Mouse (Mus musculus) midbrain, embryonic 16.5 days (tissue): ENCODE measurements around the gene Ankfn1. TPM values are rescaled to one million over a fixed set of nuclear protein-coding genes. Genes with fewer than 3 reads are reported as not detected.

Experiments
- ATAC-seq: fragments of 200-750 bp; cut with Nextera tagmentation; 2 replicates; pipeline ENCODE4 v1.8.0; 2017; ENCODE audit warnings: moderate TSS enrichment
- H3K27ac ChIP-seq: fragments of 300-500 bp; sonication (generic); 2 replicates; pipeline ENCODE4 v1.5.1; 2014; ENCODE audit warnings: mild to moderate bottlenecking, low read length, mixed read lengths
- H3K27me3 ChIP-seq: fragments of 300-500 bp; sonication (generic); 2 replicates; pipeline ENCODE4 v1.6.1; 2014; ENCODE audit warnings: low read depth, low read length, mixed read lengths; ENCODE audit not compliant: control insufficient read depth, insufficient read depth
- H3K36me3 ChIP-seq: fragments of 300-500 bp; sonication (generic); 2 replicates; pipeline ENCODE4 v1.6.1; 2014; ENCODE audit warnings: mild to moderate bottlenecking, low read length, moderate library complexity, mixed read lengths; ENCODE audit not compliant: control insufficient read depth, insufficient read depth
- H3K4me1 ChIP-seq: fragments of 300-500 bp; sonication (generic); 2 replicates; pipeline ENCODE4 v1.6.1; 2014; ENCODE audit warnings: mild to moderate bottlenecking, low read length, mixed read lengths; ENCODE audit not compliant: control insufficient read depth, insufficient read depth
- H3K4me2 ChIP-seq: fragments of 300-500 bp; sonication (generic); 2 replicates; pipeline ENCODE4 v1.6.1; 2014; ENCODE audit warnings: mild to moderate bottlenecking, low read length, mixed read lengths
- H3K4me3 ChIP-seq: fragments of 300-500 bp; sonication (generic); 2 replicates; pipeline ENCODE4 v1.5.1; 2014; ENCODE audit warnings: low read depth, mild to moderate bottlenecking, low read length, moderate library complexity, mixed read lengths
- H3K9ac ChIP-seq: fragments of 300-500 bp; sonication (generic); 2 replicates; pipeline ENCODE4 v1.6.1; 2014; ENCODE audit warnings: low read depth, low read length, mixed read lengths
- H3K9me3 ChIP-seq: fragments of 300-500 bp; sonication (generic); replicated peaks from 2 replicates; pipeline ENCODE4 v1.6.1; 2014; ENCODE audit warnings: mild to moderate bottlenecking, low read length, mixed read lengths; ENCODE audit not compliant: control insufficient read depth, poor library complexity, severe bottlenecking
- WGBS: fragments of 180-500 bp; shearing (Covaris S2); extraction: QIAGEN DNeasy Blood & Tissue Kit; methylation state at CpG from one replicate; pipeline ENCODE4 v1.1.7; 2014; 5-methylcytosine and 5-hydroxymethylcytosine counted together
- polyA plus RNA-seq: library from polyadenylated mRNA; unstranded; fragments of >200 nt; fragmentation: Nextera tagmentation; extraction: Ambion mirVana; gene quantifications from 2 replicates; pipeline ENCODE4 v1.2.1, GENCODE M21; 2015

The Ankfn1 gene
- polyA plus RNA-seq, 1 experiment from 2014 or later: 8.1 TPM

DNA sequence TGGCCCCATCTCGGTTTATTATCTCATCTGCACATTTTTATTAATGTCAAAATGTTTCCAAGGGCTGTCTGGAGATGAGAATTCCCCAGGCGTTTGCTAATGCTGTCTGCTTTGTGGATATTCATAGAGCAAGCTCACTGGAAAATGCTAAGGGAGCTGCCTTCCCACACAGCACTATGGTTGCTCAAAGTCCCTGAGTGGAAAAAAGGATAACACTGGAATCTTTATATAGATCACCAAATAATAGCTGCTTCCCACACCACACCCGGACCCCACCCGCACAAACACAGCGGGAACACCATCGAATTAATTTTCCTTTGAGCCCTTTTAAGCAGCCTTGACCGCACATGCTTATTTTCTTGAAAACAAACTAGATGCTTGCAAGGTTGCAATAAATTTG, 169.4 kb downstream of the Ankfn1 start:
- no peak for ATAC-seq
- Histone ChIP-seq H3K36me3 (no peaks in the 10 kb centered on the region), H3K9me3 (no peaks in the 10 kb centered on the region), H3K9ac (no peak overlapping the region), H3K27ac (no peak overlapping the region), H3K4me1 (peaks cover 12% of the 10 kb centered on the region; the same call in 1 of the 2 replicates), H3K4me2 (no peak overlapping the region), H3K27me3 (no peaks in the 10 kb centered on the region), H3K4me3 (no peak overlapping the region)
- WGBS: 56% methylated on average over 7 of the region's 7 CpGs

- H3K4me2 ChIP-seq: no peak overlapping the region
- no peaks in the 10 kb centered on the region for H3K36me3 ChIP-seq
- whole genome bisulfite sequencing: 77% methylated on average over 3 of the region's 3 CpGs
- H3K4me1 ChIP-seq: peaks cover 12% of the 10 kb centered on the region; the same call in 1 of the 2 replicates
- no peak for ATAC-seq
- no peaks in the 10 kb centered on the region for H3K9me3 ChIP-seq
- H3K27me3 ChIP-seq: no peaks in the 10 kb centered on the region
- H3K4me3 ChIP-seq: no peak overlapping the region
- H3K27ac ChIP-seq: no peak overlapping the region
- no peak overlapping the region for H3K9ac ChIP-seq
These were observed 170.2 kb downstream of the Ankfn1 start for GRCm38 (mm10) chr11:89607270-89607669.

- H3K9me3 ChIP-seq: no peaks in the 10 kb centered on the region
- no peak overlapping the region for H3K9ac ChIP-seq
- WGBS: 85% methylated on average over 6 of the region's 6 CpGs
- no peaks in the 10 kb centered on the region for H3K36me3 ChIP-seq
- H3K4me2 ChIP-seq: no peak overlapping the region
- no peak overlapping the region for H3K4me3 ChIP-seq
- H3K4me1 ChIP-seq: peaks cover 12% of the 10 kb centered on the region; the same call in 1 of the 2 replicates
- ATAC-seq: no peak
- H3K27ac ChIP-seq: no peak overlapping the region
- no peaks in the 10 kb centered on the region for H3K27me3 ChIP-seq
These were observed 171.1 kb downstream of the Ankfn1 start for GRCm38 (mm10) chr11:89606346-89606745.

- Histone ChIP-seq H3K4me1 (0 out of 2 replicates have a peak, but pooled peaks cover 2% of the 10 kb centered on the region), H3K9me3 (no peaks in the 10 kb centered on the region), H3K4me3 (no peak overlapping the region), H3K9ac (no peak overlapping the region), H3K36me3 (no peaks in the 10 kb centered on the region), H3K27ac (no peak overlapping the region), H3K4me2 (no peak overlapping the region), H3K27me3 (no peaks in the 10 kb centered on the region)
- 81% methylated on average over 5 of the region's 5 CpGs for WGBS
- no peak for ATAC-seq
These were observed 174.5 kb downstream of the Ankfn1 start for GRCm38 (mm10) chr11:89602966-89603365.

- Histone ChIP-seq H3K4me3 (no peak overlapping the region), H3K27me3 (no peaks in the 10 kb centered on the region), H3K4me2 (no peak overlapping the region), H3K36me3 (no peaks in the 10 kb centered on the region), H3K27ac (no peak overlapping the region), H3K9ac (no peak overlapping the region), H3K9me3 (no peaks in the 10 kb centered on the region), H3K4me1 (no peaks in the 10 kb centered on the region)
- no peak for ATAC-seq
- 87% methylated on average over 8 of the region's 8 CpGs for WGBS
These were observed 176.4 kb downstream of the Ankfn1 start for GRCm38 (mm10) chr11:89600921-89601515.

DNA sequence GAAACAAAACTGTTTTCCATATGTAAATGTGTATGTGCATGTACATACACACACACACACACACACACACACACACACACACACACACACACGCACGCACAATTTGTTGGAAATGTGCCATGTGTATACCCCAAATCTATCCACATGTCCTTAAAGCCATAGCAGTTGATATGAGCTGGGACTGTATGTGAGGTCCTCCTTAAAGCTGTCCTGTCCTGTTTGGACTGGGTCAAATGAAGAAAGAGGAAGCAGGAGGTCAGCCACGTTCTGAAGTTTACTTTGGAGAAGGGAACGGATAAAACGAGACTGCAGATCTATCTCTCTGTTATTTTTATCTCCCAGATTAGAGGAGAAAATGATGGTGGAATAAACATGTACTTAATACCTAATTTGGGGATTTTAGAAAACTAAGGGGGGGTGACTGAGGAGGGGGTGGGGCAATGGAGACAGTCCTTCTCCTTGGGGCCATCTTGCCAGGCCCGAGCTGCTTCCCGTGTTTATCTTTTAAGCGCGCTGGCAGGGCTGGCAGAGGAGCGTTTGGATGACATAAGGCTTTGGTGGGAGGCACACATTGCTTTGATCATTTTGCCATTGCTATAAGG, 187.1 kb downstream of the Ankfn1 start:
- H3K9me3 ChIP-seq: no peaks in the 10 kb centered on the region; the same call in 1 of the 2 replicates
- no peak for ATAC-seq
- no peak overlapping the region for H3K4me3 ChIP-seq
- H3K36me3 ChIP-seq: no peaks in the 10 kb centered on the region
- H3K27ac ChIP-seq: no peak overlapping the region
- no peak overlapping the region for H3K4me2 ChIP-seq
- 88% methylated on average over 10 of the region's 10 CpGs for WGBS
- no peaks in the 10 kb centered on the region for H3K27me3 ChIP-seq
- H3K4me1 ChIP-seq: no peaks in the 10 kb centered on the region
- no peak overlapping the region for H3K9ac ChIP-seq

DNA sequence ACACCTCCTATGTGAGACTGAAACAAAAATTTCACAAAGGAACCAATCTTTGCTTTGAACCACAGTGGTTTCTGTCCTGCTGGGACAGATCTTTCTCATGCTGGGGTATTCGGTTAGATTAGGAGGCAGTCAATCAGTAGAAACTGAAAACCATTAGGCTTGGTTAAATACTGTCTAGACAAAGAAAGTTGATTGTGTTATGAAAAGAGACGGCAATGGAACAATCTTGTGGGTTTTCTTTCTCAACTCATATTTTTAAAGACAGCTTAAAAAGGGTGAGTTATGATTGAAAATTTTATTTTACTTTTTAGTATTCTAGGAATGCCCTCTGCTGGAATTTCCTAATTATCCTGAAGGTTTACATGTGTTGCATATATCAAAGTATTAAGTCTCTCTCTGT, 191.1 kb downstream of the Ankfn1 start:
- 47% methylated on average over 2 of the region's 2 CpGs for WGBS
- no peak overlapping the region for H3K4me2 ChIP-seq
- no peaks in the 10 kb centered on the region for H3K9me3 ChIP-seq
- no peaks in the 10 kb centered on the region for H3K27me3 ChIP-seq
- H3K4me3 ChIP-seq: no peak overlapping the region
- H3K36me3 ChIP-seq: no peaks in the 10 kb centered on the region
- H3K4me1 ChIP-seq: no peaks in the 10 kb centered on the region
- ATAC-seq: no peak
- no peak overlapping the region for H3K9ac ChIP-seq
- H3K27ac ChIP-seq: no peak overlapping the region

- no peak overlapping the region for H3K4me2 ChIP-seq
- no peak for ATAC-seq
These were observed 197.6 kb downstream of the Ankfn1 start for GRCm38 (mm10) chr11:89579826-89580225.

DNA sequence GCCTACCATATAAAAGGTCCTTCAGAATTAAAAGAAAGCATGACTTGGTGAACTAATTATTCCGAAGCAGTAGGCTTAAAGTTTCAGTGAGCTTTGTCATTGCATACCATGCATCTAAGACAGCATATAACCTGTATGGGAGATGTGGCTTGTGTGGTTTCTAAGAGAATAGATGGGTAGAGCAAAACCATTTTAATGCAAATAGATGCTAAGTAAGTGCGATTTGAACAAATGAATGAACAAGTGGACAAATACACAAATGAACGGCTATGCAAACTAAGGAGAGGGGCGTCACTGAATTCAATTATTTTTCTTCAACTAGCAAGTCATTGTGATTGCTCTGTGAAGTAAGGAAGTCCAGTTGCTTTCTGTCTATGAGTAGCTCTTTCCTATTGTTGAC, 198.3 kb downstream of the Ankfn1 start:
- Histone ChIP-seq H3K4me2 (no peak overlapping the region), H3K4me1 (no peaks in the 10 kb centered on the region), H3K27me3 (no peaks in the 10 kb centered on the region), H3K9me3 (no peaks in the 10 kb centered on the region), H3K4me3 (no peak overlapping the region), H3K36me3 (no peaks in the 10 kb centered on the region), H3K27ac (no peak overlapping the region), H3K9ac (no peak overlapping the region)
- no peak for ATAC-seq
- WGBS: 64% methylated on average over 4 of the region's 4 CpGs

More at GRCm38 (mm10) chr11:89579826-89580225, 197.6 kb downstream of the Ankfn1 start:
- H3K9me3 ChIP-seq: no peaks in the 10 kb centered on the region
- H3K27me3 ChIP-seq: no peaks in the 10 kb centered on the region
- H3K4me1 ChIP-seq: no peaks in the 10 kb centered on the region
- H3K9ac ChIP-seq: no peak overlapping the region
- 82% methylated on average over 6 of the region's 6 CpGs for WGBS
- no peak overlapping the region for H3K4me3 ChIP-seq
- H3K27ac ChIP-seq: no peak overlapping the region
- no peaks in the 10 kb centered on the region for H3K36me3 ChIP-seq
